Mouse (Mus musculus): ENCODE measurements around the gene Gtpbp3. TPM values are rescaled to one million over a fixed set of nuclear protein-coding genes. Genes with fewer than 3 reads are reported as not detected.
"Not testable (repeated sequence)": the region's sequence is repeated elsewhere in the genome, so short reads cannot be mapped to it uniquely, and the experiment has no call there.

Gene Gtpbp3
- polyA plus RNA-seq, 1 experiment from 2014 or later, result 6.2 TPM

GRCm38 (mm10) chr8:71527162-71527870 lies 39.4 kb downstream of the Gtpbp3 start:
- 65% methylated on average over 3 of the region's 3 CpGs for WGBS
- H3K9me3 ChIP-seq (ENCODE audit: control insufficient read depth, low read length), result no peaks in the 10 kb centered on the region
- H3K4me3 ChIP-seq (ENCODE audit: low read depth, low read length), result no peak overlapping the region
- 0 out of 2 replicates have a peak, but pooled peaks cover 2% of the 10 kb centered on the region for H3K4me1 ChIP-seq (replicated peaks; ENCODE audit: control insufficient read depth, insufficient read depth, low read length)
- H3K36me3 ChIP-seq (ENCODE audit: control insufficient read depth, insufficient read depth, low read length), result no peaks in the 10 kb centered on the region
- DNase-seq (ENCODE audit: low spot score) (no peak), ATAC-seq (replicated peaks; ENCODE audit: low FRiP score, low TSS enrichment, low read depth) (no peak)
- no peak overlapping the region for H3K9ac ChIP-seq (ENCODE audit: low read length)
- no peak overlapping the region for H3K27ac ChIP-seq (ENCODE audit: low read depth)
- H3K4me2 ChIP-seq (ENCODE audit: low read length), result no peak overlapping the region
- H3K27me3 ChIP-seq (replicated peaks; ENCODE audit: control insufficient read depth, insufficient read depth, low read length), result peaks cover 27% of the 10 kb centered on the region

GRCm38 (mm10) chr8:71528362-71529073 lies 40.6 kb downstream of the Gtpbp3 start:
- DNase-seq (ENCODE audit: low spot score), result no peak
- Histone ChIP-seq H3K36me3 (ENCODE audit: control insufficient read depth, insufficient read depth, low read length) (no peaks in the 10 kb centered on the region), H3K4me3 (ENCODE audit: low read depth, low read length) (no peak overlapping the region), H3K4me2 (ENCODE audit: low read length) (no peak overlapping the region), H3K9me3 (ENCODE audit: control insufficient read depth, low read length) (no peaks in the 10 kb centered on the region), H3K4me1 (replicated peaks; ENCODE audit: control insufficient read depth, insufficient read depth, low read length) (0 out of 2 replicates have a peak, but pooled peaks cover 2% of the 10 kb centered on the region), H3K27me3 (replicated peaks; ENCODE audit: control insufficient read depth, insufficient read depth, low read length) (peaks cover 30% of the 10 kb centered on the region), H3K27ac (ENCODE audit: low read depth) (peak overlapping the region; percentile 57), H3K9ac (ENCODE audit: low read length) (no peak overlapping the region)
- ATAC-seq (replicated peaks; ENCODE audit: low FRiP score, low TSS enrichment, low read depth), result no peak
- WGBS, result 78% methylated on average over 11 of the region's 11 CpGs

- not testable (repeated sequence) for DNase-seq (ENCODE audit: low spot score); H3K27ac ChIP-seq (ENCODE audit: low read depth); H3K4me1 ChIP-seq (replicated peaks; ENCODE audit: control insufficient read depth, insufficient read depth, low read length); ATAC-seq (replicated peaks; ENCODE audit: low FRiP score, low TSS enrichment, low read depth); H3K36me3 ChIP-seq (ENCODE audit: control insufficient read depth, insufficient read depth, low read length); H3K9me3 ChIP-seq (ENCODE audit: control insufficient read depth, low read length); H3K4me2 ChIP-seq (ENCODE audit: low read length); H3K9ac ChIP-seq (ENCODE audit: low read length); H3K4me3 ChIP-seq (ENCODE audit: low read depth, low read length)
- H3K27me3 ChIP-seq (replicated peaks; ENCODE audit: control insufficient read depth, insufficient read depth, low read length), result peaks cover 14% of the 10 kb centered on the region
- WGBS, result 72% methylated on average over 5 of the region's 12 CpGs
Measured at GRCm38 (mm10) chr8:71530735-71531467, 43.0 kb downstream of the Gtpbp3 start.

GRCm38 (mm10) chr8:71534263-71534810 lies 46.4 kb downstream of the Gtpbp3 start:
- ATAC-seq (replicated peaks; ENCODE audit: low FRiP score, low TSS enrichment, low read depth) (no peak), DNase-seq (ENCODE audit: low spot score) (no peak)
- no peak overlapping the region for H3K9ac ChIP-seq (ENCODE audit: low read length)
- no peak overlapping the region for H3K4me3 ChIP-seq (ENCODE audit: low read depth, low read length)
- peaks cover 5% of the 10 kb centered on the region for H3K4me1 ChIP-seq (replicated peaks; ENCODE audit: control insufficient read depth, insufficient read depth, low read length)
- no peaks in the 10 kb centered on the region for H3K9me3 ChIP-seq (ENCODE audit: control insufficient read depth, low read length)
- 0 out of 2 replicates have a peak, but pooled peaks cover 3% of the 10 kb centered on the region for H3K27me3 ChIP-seq (replicated peaks; ENCODE audit: control insufficient read depth, insufficient read depth, low read length)
- no peak overlapping the region for H3K4me2 ChIP-seq (ENCODE audit: low read length)
- 33% methylated on average over 3 of the region's 3 CpGs for WGBS
- no peaks in the 10 kb centered on the region for H3K36me3 ChIP-seq (ENCODE audit: control insufficient read depth, insufficient read depth, low read length)
- no peak overlapping the region for H3K27ac ChIP-seq (ENCODE audit: low read depth)

- no peak overlapping the region for H3K4me3 ChIP-seq (ENCODE audit: low read depth, low read length)
- peak overlapping the region; percentile 66; the same call in 1 of the 2 replicates for H3K4me2 ChIP-seq (ENCODE audit: low read length)
Measured at GRCm38 (mm10) chr8:71535663-71536062, 47.8 kb downstream of the Gtpbp3 start.

GRCm38 (mm10) chr8:71537028-71537867 lies 49.3 kb downstream of the Gtpbp3 start, which contains the start of gene Bst2:
TSS of gene Bst2 (minus strand) at chr8:71537456.
- 0 out of 2 replicates have a peak, but pooled peaks cover 3% of the 10 kb centered on the region for H3K27me3 ChIP-seq (replicated peaks; ENCODE audit: control insufficient read depth, insufficient read depth, low read length)
- ATAC-seq (replicated peaks; ENCODE audit: low FRiP score, low TSS enrichment, low read depth) (peak; percentile 79), DNase-seq (ENCODE audit: low spot score) (peak; percentile 88)
- WGBS, result 4% methylated on average over 37 of the region's 37 CpGs
- peaks cover 5% of the 10 kb centered on the region for H3K4me1 ChIP-seq (replicated peaks; ENCODE audit: control insufficient read depth, insufficient read depth, low read length)
- peak within 1 kb of the TSS; percentile 66 for H3K4me2 ChIP-seq (ENCODE audit: low read length)
- peak within 1 kb of the TSS; percentile 76 for H3K27ac ChIP-seq (ENCODE audit: low read depth)
- H3K9ac ChIP-seq (ENCODE audit: low read length), result peak within 1 kb of the TSS; percentile 42
- H3K4me3 ChIP-seq (ENCODE audit: low read depth, low read length), result peak within 1 kb of the TSS; percentile 47
- H3K36me3 ChIP-seq (ENCODE audit: control insufficient read depth, insufficient read depth, low read length), result no peaks in the 10 kb centered on the region
- H3K9me3 ChIP-seq (ENCODE audit: control insufficient read depth, low read length), result no peaks in the 10 kb centered on the region

More at GRCm38 (mm10) chr8:71535663-71536062, 47.8 kb downstream of the Gtpbp3 start:
- Histone ChIP-seq H3K4me1 (replicated peaks; ENCODE audit: control insufficient read depth, insufficient read depth, low read length) (peaks cover 5% of the 10 kb centered on the region), H3K9ac (ENCODE audit: low read length) (no peak overlapping the region), H3K27me3 (replicated peaks; ENCODE audit: control insufficient read depth, insufficient read depth, low read length) (0 out of 2 replicates have a peak, but pooled peaks cover 3% of the 10 kb centered on the region), H3K36me3 (ENCODE audit: control insufficient read depth, insufficient read depth, low read length) (no peaks in the 10 kb centered on the region), H3K9me3 (ENCODE audit: control insufficient read depth, low read length) (no peaks in the 10 kb centered on the region), H3K27ac (ENCODE audit: low read depth) (no peak overlapping the region)
- ATAC-seq (replicated peaks; ENCODE audit: low FRiP score, low TSS enrichment, low read depth), result no peak
- WGBS, result 60% methylated on average over 5 of the region's 5 CpGs
- no peak for DNase-seq (ENCODE audit: low spot score)

- WGBS, result under 1% methylated on average over 55 of the region's 55 CpGs
- Histone ChIP-seq H3K4me2 (ENCODE audit: low read length) (peak within 1 kb of the TSS; percentile 75), H3K36me3 (ENCODE audit: control insufficient read depth, insufficient read depth, low read length) (peaks cover 20% of the 10 kb centered on the region), H3K27me3 (replicated peaks; ENCODE audit: control insufficient read depth, insufficient read depth, low read length) (no peaks in the 10 kb centered on the region), H3K9ac (ENCODE audit: low read length) (peak within 1 kb of the TSS; percentile 61), H3K4me1 (replicated peaks; ENCODE audit: control insufficient read depth, insufficient read depth, low read length) (peaks cover 10% of the 10 kb centered on the region), H3K4me3 (ENCODE audit: low read depth, low read length) (peak within 1 kb of the TSS; percentile 75), H3K9me3 (ENCODE audit: control insufficient read depth, low read length) (no peaks in the 10 kb centered on the region), H3K27ac (ENCODE audit: low read depth) (0 out of 2 replicates have a peak within 1 kb of the TSS, but pooled peaks have one; percentile 7)
- DNase-seq (ENCODE audit: low spot score) (peak; percentile 92), ATAC-seq (replicated peaks; ENCODE audit: low FRiP score, low TSS enrichment, low read depth) (peak; percentile 94)
Measured at GRCm38 (mm10) chr8:71542632-71543343, 54.9 kb downstream of the Gtpbp3 start, which contains the start of gene Mvb12a. TSS of gene Mvb12a (plus strand) at chr8:71542922.
